Mouse (Mus musculus): ENCODE results near the gene Fam13a. TPM values are rescaled to one million over a fixed set of nuclear protein-coding genes. Genes with fewer than 3 reads are reported as not detected.

Gene Fam13a
- polyA plus RNA-seq, 1 experiment from 2014 or later, result 7.4 TPM

DNA sequence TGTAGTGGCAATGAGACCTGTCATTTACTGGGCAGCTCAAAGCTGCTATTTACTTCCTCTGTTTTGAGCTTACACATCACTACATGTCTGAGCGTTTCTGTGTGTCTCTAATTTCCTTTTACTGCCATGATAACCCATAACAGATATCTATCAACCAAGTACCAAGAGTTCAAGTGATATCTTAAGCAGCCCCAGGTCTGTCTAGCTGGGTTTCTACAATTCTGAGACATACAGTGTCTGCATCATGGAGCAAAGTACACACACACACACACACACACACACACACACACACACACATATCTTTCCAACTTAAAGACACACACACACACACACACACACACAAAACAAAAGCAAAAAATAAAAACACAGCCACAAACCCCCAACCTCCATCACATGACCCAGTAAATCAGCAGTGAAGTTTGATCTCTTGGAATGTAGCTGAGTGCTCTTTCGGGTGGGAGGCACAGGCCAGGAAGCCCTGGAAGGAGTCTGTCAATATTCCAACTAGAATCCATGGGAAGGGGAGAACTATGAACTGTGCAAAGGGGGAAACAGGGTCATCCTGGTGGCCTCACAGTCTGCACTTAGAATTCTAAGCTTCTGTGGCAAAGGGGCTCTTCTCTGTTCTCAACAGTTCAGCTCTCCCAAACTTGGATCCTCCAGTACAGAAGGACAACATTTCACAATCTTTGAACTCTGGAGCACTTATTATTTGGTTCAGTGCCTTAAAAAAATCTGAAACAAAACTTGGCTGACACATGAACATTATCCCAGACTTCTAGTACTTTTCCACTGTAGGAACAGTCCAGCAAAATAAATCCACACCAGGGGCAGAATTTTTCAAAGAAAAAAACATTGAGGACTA, 73.0 kb downstream of the Fam13a start:
- peak; percentile 28; the same call in 1 of the 2 replicates for ATAC-seq (ENCODE audit: low FRiP score, low read depth)
- Histone ChIP-seq H3K27me3 (no peaks in the 10 kb centered on the region), H3K27ac (no peak overlapping the region), H3K9ac (no peak overlapping the region), H3K9me3 (no peaks in the 10 kb centered on the region), H3K4me1 (no peaks in the 10 kb centered on the region), H3K4me3 (no peak overlapping the region), H3K4me2 (replicated peaks) (no peak overlapping the region), H3K36me3 (0 out of 2 replicates have a peak, but pooled peaks cover 12% of the 10 kb centered on the region)
- 61% methylated on average over 2 of the region's 2 CpGs for WGBS

DNA sequence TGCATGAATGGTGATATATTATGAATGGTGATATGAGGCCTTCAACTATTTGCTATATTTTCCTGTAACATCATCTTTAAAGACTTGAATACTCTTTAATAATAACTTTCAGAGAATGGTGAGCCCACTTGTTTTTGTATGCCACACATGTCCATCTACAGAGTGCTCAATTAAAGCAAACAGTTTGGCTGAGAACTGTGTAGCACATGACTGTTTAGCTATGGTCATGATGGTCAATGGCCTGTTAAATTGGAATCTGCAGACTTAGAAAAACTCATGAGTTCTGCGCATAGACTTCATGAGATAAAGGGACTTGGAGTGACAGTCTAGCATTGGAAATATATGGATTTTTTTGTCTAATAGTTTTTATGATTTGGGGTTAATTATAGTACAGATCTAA, 73.9 kb downstream of the Fam13a start:
- H3K27ac ChIP-seq, result no peak overlapping the region
- no peaks in the 10 kb centered on the region for H3K9me3 ChIP-seq
- no peak overlapping the region for H3K4me2 ChIP-seq (replicated peaks)
- whole genome bisulfite sequencing, result 94% methylated on average over 1 of the region's 1 CpGs
- ATAC-seq (ENCODE audit: low FRiP score, low read depth), result no peak
- H3K4me1 ChIP-seq, result no peaks in the 10 kb centered on the region
- no peaks in the 10 kb centered on the region for H3K27me3 ChIP-seq
- 0 out of 2 replicates have a peak, but pooled peaks cover 12% of the 10 kb centered on the region for H3K36me3 ChIP-seq
- H3K4me3 ChIP-seq, result no peak overlapping the region
- H3K9ac ChIP-seq, result no peak overlapping the region

DNA sequence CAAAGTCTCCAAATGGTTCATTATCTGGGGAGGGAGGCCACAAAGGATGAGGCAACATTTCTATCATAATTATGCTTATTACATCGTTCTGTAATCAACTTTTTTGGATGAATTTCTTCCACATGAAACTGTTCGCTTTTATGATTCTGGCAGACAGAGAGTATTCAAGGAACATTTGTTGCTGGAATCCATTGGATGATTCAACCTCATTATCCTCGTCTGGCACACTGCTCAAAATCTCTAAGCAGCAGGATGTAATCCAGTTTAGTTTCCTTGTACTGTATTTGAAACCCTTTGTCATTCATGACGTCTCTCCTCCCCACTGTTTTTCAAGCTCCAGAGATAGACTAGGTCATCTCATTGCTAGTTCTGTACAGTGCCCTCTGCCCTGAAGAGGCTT, 77.5 kb downstream of the Fam13a start:
- Histone ChIP-seq H3K27ac (no peak overlapping the region), H3K9me3 (no peaks in the 10 kb centered on the region), H3K4me2 (replicated peaks) (no peak overlapping the region), H3K4me3 (no peak overlapping the region), H3K4me1 (no peaks in the 10 kb centered on the region), H3K36me3 (0 out of 2 replicates have a peak, but pooled peaks cover 5% of the 10 kb centered on the region), H3K9ac (no peak overlapping the region), H3K27me3 (no peaks in the 10 kb centered on the region)
- 81% methylated on average over 4 of the region's 4 CpGs for WGBS
- no peak for ATAC-seq (ENCODE audit: low FRiP score, low read depth)

DNA sequence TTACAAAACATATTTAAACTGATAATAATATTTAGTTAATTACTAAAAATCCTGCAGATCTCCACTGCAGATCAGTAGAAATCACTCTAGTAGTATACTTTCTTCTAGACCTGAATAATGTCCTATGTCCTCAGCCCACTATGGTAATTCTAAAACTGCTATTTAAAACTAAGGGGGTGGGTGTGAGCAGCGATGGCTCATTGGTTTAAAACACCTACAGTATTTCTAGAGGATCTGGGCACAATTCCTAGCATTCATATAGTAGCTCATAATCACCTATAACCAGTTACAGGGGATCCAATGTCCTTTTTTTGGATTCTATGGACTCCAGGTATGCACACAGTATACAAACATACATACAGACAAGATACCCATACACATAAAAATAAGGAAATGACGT, 78.1 kb downstream of the Fam13a start:
- Histone ChIP-seq H3K4me3 (no peak overlapping the region), H3K4me2 (replicated peaks) (no peak overlapping the region), H3K36me3 (0 out of 2 replicates have a peak, but pooled peaks cover 5% of the 10 kb centered on the region), H3K27me3 (no peaks in the 10 kb centered on the region), H3K27ac (no peak overlapping the region), H3K9ac (no peak overlapping the region), H3K9me3 (no peaks in the 10 kb centered on the region), H3K4me1 (no peaks in the 10 kb centered on the region)
- no peak for ATAC-seq (ENCODE audit: low FRiP score, low read depth)
- 68% methylated on average over 2 of the region's 2 CpGs for WGBS

DNA sequence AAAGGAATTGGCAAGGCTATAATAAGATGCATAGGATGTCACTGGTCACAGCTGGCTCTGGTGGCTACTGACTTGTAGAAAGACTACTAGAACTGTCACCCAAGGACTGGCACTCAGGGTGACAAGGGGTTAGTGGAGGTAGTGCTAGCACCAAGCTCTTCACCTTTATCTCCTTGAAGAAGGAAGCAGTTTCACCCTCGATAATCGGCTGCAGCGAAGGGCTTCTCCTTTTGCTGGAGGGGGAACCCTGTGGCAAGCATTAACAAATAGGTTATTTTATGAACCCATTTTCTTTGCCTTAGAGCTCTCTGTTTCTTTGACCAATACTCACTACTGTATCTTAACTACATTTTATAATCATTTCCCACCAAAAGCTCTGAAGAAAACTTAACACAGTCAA, 80.4 kb downstream of the Fam13a start:
- Histone ChIP-seq H3K27me3 (no peaks in the 10 kb centered on the region), H3K4me1 (no peaks in the 10 kb centered on the region), H3K4me3 (no peak overlapping the region), H3K9me3 (no peaks in the 10 kb centered on the region), H3K27ac (no peak overlapping the region), H3K9ac (no peak overlapping the region), H3K4me2 (replicated peaks) (no peak overlapping the region), H3K36me3 (0 out of 2 replicates have a peak, but pooled peaks cover 5% of the 10 kb centered on the region)
- 82% methylated on average over 3 of the region's 3 CpGs for WGBS
- no peak for ATAC-seq (ENCODE audit: low FRiP score, low read depth)

DNA sequence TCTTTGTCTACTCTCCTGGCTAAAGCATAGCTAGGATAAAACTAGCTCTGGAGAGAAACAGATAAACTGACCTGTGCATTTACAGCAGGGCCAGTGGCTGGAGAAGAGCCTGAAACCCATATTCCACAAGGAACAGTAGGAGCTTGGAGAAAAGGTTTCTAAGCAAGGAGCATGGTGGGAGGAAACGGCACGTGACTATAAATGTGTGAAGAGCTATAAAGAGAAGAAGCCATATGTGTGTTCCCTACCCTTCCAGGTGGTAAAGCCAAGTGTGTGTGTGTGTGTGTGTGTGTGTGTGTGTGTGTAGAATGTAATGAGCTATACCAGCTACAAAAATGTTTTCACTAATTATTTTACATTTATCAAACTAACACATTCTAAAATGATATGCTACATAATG, 82.1 kb downstream of the Fam13a start:
- 53% methylated on average over 2 of the region's 2 CpGs for WGBS
- Histone ChIP-seq H3K4me2 (replicated peaks) (no peak overlapping the region), H3K36me3 (no peaks in the 10 kb centered on the region), H3K4me3 (no peak overlapping the region), H3K27ac (no peak overlapping the region), H3K27me3 (no peaks in the 10 kb centered on the region), H3K9me3 (no peaks in the 10 kb centered on the region), H3K9ac (no peak overlapping the region), H3K4me1 (no peaks in the 10 kb centered on the region)
- no peak for ATAC-seq (ENCODE audit: low FRiP score, low read depth)

DNA sequence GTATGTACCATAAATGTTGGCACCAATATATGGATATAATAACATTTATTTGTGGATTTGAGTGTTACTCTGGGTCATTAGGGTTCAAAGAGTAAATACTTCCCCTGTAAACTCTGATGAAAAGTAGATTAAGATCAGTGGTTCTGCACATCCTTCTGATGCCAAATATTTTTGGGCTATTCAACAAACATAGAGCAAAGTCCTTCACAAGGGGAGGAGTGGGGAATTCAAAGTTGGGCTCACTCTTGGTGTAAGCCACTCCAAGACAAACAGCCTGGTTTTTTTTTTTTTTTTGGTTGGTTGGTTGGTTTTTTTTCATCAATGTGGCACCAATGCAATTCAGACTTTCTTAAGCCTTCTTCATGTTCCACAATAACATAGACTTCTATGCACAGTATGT, 86.6 kb downstream of the Fam13a start:
- no peaks in the 10 kb centered on the region for H3K27me3 ChIP-seq
- H3K9me3 ChIP-seq, result no peaks in the 10 kb centered on the region

DNA sequence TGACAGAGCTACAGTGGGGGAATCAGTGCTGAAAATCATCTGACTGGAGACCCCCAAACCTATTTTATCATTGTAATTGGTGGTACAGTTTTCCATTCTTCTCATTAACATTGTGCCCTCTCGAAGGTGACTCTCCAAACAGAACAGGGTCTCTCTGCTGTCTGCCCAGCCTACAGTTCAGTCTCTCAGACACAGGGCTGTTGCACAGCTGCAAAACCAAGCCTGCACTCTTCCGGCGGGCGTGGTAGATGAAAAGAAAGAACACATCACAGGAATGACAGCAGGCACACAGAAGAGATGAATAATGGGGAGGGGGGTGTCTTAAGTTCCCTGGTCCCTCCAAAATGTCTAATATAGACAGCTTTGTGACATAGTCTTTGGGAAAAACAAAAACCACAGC, 90.2 kb downstream of the Fam13a start:
- 61% methylated on average over 4 of the region's 4 CpGs for WGBS
- peaks cover 10% of the 10 kb centered on the region; the same call in 1 of the 2 replicates for H3K4me1 ChIP-seq
- H3K4me2 ChIP-seq (replicated peaks), result no peak overlapping the region
- H3K27me3 ChIP-seq, result no peaks in the 10 kb centered on the region
- H3K9ac ChIP-seq, result no peak overlapping the region
- no peaks in the 10 kb centered on the region for H3K9me3 ChIP-seq
- H3K4me3 ChIP-seq, result no peak overlapping the region
- 0 out of 2 replicates have a peak, but pooled peaks cover 8% of the 10 kb centered on the region for H3K36me3 ChIP-seq
- H3K27ac ChIP-seq, result no peak overlapping the region
- no peak for ATAC-seq (ENCODE audit: low FRiP score, low read depth)

More for the DNA sequence above, 86.6 kb downstream of the Fam13a start:
- H3K36me3 ChIP-seq, result 0 out of 2 replicates have a peak, but pooled peaks cover 8% of the 10 kb centered on the region
- H3K4me1 ChIP-seq, result peaks cover 6% of the 10 kb centered on the region; the same call in 1 of the 2 replicates
- H3K9ac ChIP-seq, result no peak overlapping the region
- ATAC-seq (ENCODE audit: low FRiP score, low read depth), result no peak
- H3K4me3 ChIP-seq, result no peak overlapping the region
- H3K4me2 ChIP-seq (replicated peaks), result no peak overlapping the region
- H3K27ac ChIP-seq, result no peak overlapping the region

DNA sequence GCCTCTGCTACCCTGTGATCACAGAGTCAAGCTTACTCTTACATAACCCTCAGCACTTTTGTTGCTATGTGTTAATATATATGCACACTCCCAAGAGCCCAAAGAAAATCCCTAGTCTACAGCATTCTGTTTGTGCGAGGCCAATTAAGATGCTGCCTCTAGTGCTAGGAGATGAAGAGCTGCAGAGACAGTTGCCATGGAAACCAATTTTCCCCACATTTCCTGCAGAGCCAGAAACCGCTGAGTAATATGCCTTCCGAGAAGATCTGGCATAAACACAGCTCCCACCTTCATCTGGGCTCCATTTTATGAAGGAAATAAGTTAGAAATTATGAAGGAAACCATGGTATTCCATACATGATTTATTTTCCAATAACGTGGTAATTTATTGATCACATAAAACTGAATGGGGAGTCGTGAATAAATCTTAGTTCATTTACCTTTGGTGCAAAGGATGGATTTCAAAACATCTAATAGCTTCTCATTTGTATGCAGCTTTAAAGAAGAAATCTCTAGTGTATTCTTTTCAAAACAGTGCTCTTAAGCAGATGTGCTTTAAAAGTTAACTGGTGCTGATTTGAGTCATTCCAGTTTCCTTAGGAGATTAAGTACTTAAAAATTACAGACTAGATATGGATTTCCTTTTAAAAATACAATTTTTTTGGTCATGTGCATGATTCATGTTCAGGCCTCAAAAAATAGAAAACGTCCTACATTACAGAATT, 91.0 kb downstream of the Fam13a start:
- 22% methylated on average over 6 of the region's 6 CpGs for WGBS
- H3K9ac ChIP-seq, result no peak overlapping the region

DNA sequence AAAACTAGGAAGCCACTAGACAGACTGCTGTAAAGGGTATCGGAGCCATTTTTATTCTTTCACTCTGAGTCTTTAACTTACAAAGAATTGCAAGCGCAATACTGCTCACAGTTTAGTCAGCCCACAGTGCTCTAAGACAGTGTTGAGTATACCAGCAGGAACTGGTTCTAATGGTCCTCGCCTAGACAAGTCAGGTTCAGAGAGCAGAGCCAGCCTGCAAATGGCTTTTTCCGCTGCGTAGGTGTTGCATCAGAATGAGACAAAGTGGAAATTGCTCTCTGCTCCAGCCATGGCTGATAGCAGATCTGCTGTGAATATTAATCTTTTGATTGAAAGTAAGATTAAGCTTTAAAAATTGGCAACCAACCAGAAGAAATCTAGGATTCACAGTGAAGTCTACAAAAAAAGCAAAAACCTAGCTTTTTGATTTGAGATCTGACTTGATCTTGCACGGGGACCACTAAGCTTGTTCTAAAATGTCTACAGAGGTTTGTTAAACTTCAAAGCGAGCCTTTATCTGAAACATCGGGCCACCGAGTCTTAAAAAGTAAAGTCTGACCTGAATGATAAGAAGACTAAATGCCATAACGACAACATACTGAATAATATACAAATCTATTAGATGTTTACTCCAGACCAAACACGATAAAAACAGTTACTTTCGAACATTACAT, 91.7 kb downstream of the Fam13a start:
- no peak overlapping the region for H3K4me2 ChIP-seq (replicated peaks)
- H3K36me3 ChIP-seq, result 0 out of 2 replicates have a peak, but pooled peaks cover 8% of the 10 kb centered on the region
- no peaks in the 10 kb centered on the region for H3K9me3 ChIP-seq
- no peak for ATAC-seq (ENCODE audit: low FRiP score, low read depth)
- no peaks in the 10 kb centered on the region for H3K27me3 ChIP-seq
- no peak overlapping the region for H3K9ac ChIP-seq
- WGBS, result 73% methylated on average over 12 of the region's 12 CpGs
- H3K4me3 ChIP-seq, result no peak overlapping the region
- H3K4me1 ChIP-seq, result peaks cover 10% of the 10 kb centered on the region; the same call in 1 of the 2 replicates
- H3K27ac ChIP-seq, result no peak overlapping the region

More for the DNA sequence above, 91.0 kb downstream of the Fam13a start:
- ATAC-seq (ENCODE audit: low FRiP score, low read depth), result no peak
- no peak overlapping the region for H3K27ac ChIP-seq
- H3K4me2 ChIP-seq (replicated peaks), result no peak overlapping the region
- H3K36me3 ChIP-seq, result 0 out of 2 replicates have a peak, but pooled peaks cover 8% of the 10 kb centered on the region
- no peaks in the 10 kb centered on the region for H3K9me3 ChIP-seq
- H3K27me3 ChIP-seq, result no peaks in the 10 kb centered on the region
- H3K4me1 ChIP-seq, result peaks cover 10% of the 10 kb centered on the region; the same call in 1 of the 2 replicates
- H3K4me3 ChIP-seq, result no peak overlapping the region

DNA sequence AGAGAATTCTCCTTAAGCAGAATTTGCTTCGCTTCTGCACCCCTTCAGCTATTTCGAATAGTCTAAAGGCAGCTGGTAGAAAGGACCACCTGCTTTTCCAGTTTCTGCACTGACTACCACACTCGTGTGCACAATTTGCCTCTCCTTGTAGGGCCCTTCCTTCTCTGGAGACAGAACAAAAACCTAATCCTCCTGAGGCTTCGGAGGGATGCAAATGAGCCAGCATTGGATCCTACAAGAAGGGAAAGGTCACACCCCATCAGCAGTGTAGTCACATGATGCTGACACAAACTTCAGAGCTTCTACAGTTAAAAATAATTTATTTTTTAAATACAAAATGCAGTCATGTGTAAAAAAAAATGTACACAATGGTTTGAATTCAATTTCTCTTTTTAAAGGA, 93.2 kb downstream of the Fam13a start:
- H3K4me3 ChIP-seq, result no peak overlapping the region
- no peaks in the 10 kb centered on the region for H3K27me3 ChIP-seq
- 0 out of 2 replicates have a peak, but pooled peaks cover 8% of the 10 kb centered on the region for H3K36me3 ChIP-seq
- H3K4me1 ChIP-seq, result peaks cover 10% of the 10 kb centered on the region; the same call in 1 of the 2 replicates
- H3K9me3 ChIP-seq, result no peaks in the 10 kb centered on the region
- H3K27ac ChIP-seq, result no peak overlapping the region
- no peak overlapping the region for H3K4me2 ChIP-seq (replicated peaks)
- 78% methylated on average over 4 of the region's 4 CpGs for WGBS
- H3K9ac ChIP-seq, result no peak overlapping the region
- ATAC-seq (ENCODE audit: low FRiP score, low read depth), result no peak

All from limb, embryonic 13.5 days (tissue).